Mouse (Mus musculus): Measurements from ENCODE around the gene Ccdc33.
A peak's percentile ranks its signal among the peaks of the same experiment; 100 is the strongest.

Ccdc33 gene

GRCm38 (mm10) chr9:58092581-58093269 is 25.9 kb downstream of the Ccdc33 start:
- peak; percentile 98 for DNase-seq (ENCODE audit: low read depth, low spot score)

- DNase-seq (ENCODE audit: low read depth, low spot score): peak; percentile 54
Measured at GRCm38 (mm10) chr9:58091623-58092425, 26.8 kb downstream of the Ccdc33 start.

GRCm38 (mm10) chr9:58087277-58087998 is 31.2 kb downstream of the Ccdc33 start:
- peak; percentile 71 for DNase-seq (ENCODE audit: low read depth, low spot score)

GRCm38 (mm10) chr9:58086861-58087260 is 31.8 kb downstream of the Ccdc33 start:
- DNase-seq (ENCODE audit: low read depth, low spot score): no peak

GRCm38 (mm10) chr9:58086203-58086602 is 32.4 kb downstream of the Ccdc33 start:
- no peak for DNase-seq (ENCODE audit: low read depth, low spot score)

GRCm38 (mm10) chr9:58085074-58085473 is 33.5 kb downstream of the Ccdc33 start:
- DNase-seq (ENCODE audit: low read depth, low spot score): peak; percentile 49

- no peak for DNase-seq (ENCODE audit: low read depth, low spot score)
Measured at GRCm38 (mm10) chr9:58084586-58084985, 34.0 kb downstream of the Ccdc33 start.

- DNase-seq (ENCODE audit: low read depth, low spot score): no peak
Measured at GRCm38 (mm10) chr9:58074561-58074960, 44.1 kb downstream of the Ccdc33 start.

GRCm38 (mm10) chr9:58067546-58067945 is 51.1 kb downstream of the Ccdc33 start:
- DNase-seq (ENCODE audit: low read depth, low spot score): peak; percentile 90

- peak; percentile 91 for DNase-seq (ENCODE audit: low read depth, low spot score)
Measured at GRCm38 (mm10) chr9:58066731-58067095, 51.9 kb downstream of the Ccdc33 start.

- DNase-seq (ENCODE audit: low read depth, low spot score): peak; percentile 71
Measured at GRCm38 (mm10) chr9:58065977-58066730, 52.5 kb downstream of the Ccdc33 start.

GRCm38 (mm10) chr9:58065532-58065931 is 53.1 kb downstream of the Ccdc33 start:
- no peak for DNase-seq (ENCODE audit: low read depth, low spot score)

GRCm38 (mm10) chr9:58063531-58063930 is 55.1 kb downstream of the Ccdc33 start, which contains the start of gene Stra6:
Stra6 (plus strand) TSS chr9:58063788.
- no peak for DNase-seq (ENCODE audit: low read depth, low spot score)

GRCm38 (mm10) chr9:58060677-58061667 is 57.7 kb downstream of the Ccdc33 start:
- no peak for DNase-seq (ENCODE audit: low read depth, low spot score)

GRCm38 (mm10) chr9:58059920-58060319 is 58.7 kb downstream of the Ccdc33 start:
- DNase-seq (ENCODE audit: low read depth, low spot score): no peak

- DNase-seq (ENCODE audit: low read depth, low spot score): no peak
Measured at GRCm38 (mm10) chr9:58055666-58056065, 63.0 kb downstream of the Ccdc33 start.

GRCm38 (mm10) chr9:58054032-58054431 is 64.6 kb downstream of the Ccdc33 start:
- DNase-seq (ENCODE audit: low read depth, low spot score): no peak

GRCm38 (mm10) chr9:58053544-58053943 is 65.1 kb downstream of the Ccdc33 start:
- no peak for DNase-seq (ENCODE audit: low read depth, low spot score)

GRCm38 (mm10) chr9:58053102-58053501 is 65.5 kb downstream of the Ccdc33 start:
- DNase-seq (ENCODE audit: low read depth, low spot score): peak; percentile 87

- DNase-seq (ENCODE audit: low read depth, low spot score): peak; percentile 53
Measured at GRCm38 (mm10) chr9:58051937-58052336, 66.7 kb downstream of the Ccdc33 start.
